Mouse (Mus musculus) retina, postnatal 1 day (tissue): ENCODE measurements around the gene Tmeff1.

ENCODE experiments used
- DNase-seq: peaks from one replicate; pipeline ENCODE4 v3.0.0-alpha.2; 2012

The Tmeff1 gene

GRCm38 (mm10) chr4:48624961-48625360, 40.0 kb downstream of the Tmeff1 start:
- no peak for DNase-seq

- no peak for DNase-seq
Observed at GRCm38 (mm10) chr4:48625836-48626235, 40.9 kb downstream of the Tmeff1 start.

- DNase-seq: no peak
Observed at GRCm38 (mm10) chr4:48629445-48629844, 44.5 kb downstream of the Tmeff1 start.

GRCm38 (mm10) chr4:48633529-48633928, 48.6 kb downstream of the Tmeff1 start:
- DNase-seq: no peak

- peak; percentile 40 for DNase-seq
Observed at GRCm38 (mm10) chr4:48634058-48634457, 49.1 kb downstream of the Tmeff1 start.

GRCm38 (mm10) chr4:48636831-48637230, 51.9 kb downstream of the Tmeff1 start:
- no peak for DNase-seq

GRCm38 (mm10) chr4:48638132-48638531, 53.2 kb downstream of the Tmeff1 start:
- peak; percentile 30 for DNase-seq

GRCm38 (mm10) chr4:48639503-48639902, 54.5 kb downstream of the Tmeff1 start:
- DNase-seq: peak; percentile 80

GRCm38 (mm10) chr4:48643801-48644200, 58.8 kb downstream of the Tmeff1 start:
- no peak for DNase-seq

GRCm38 (mm10) chr4:48646143-48646542, 61.2 kb downstream of the Tmeff1 start:
- no peak for DNase-seq

GRCm38 (mm10) chr4:48650617-48651360, 65.8 kb downstream of the Tmeff1 start:
- no peak for DNase-seq

- DNase-seq: no peak
Observed at GRCm38 (mm10) chr4:48654118-48654517, 69.1 kb downstream of the Tmeff1 start.

- no peak for DNase-seq
Observed at GRCm38 (mm10) chr4:48656530-48656929, 71.6 kb downstream of the Tmeff1 start.

GRCm38 (mm10) chr4:48660144-48660543, 75.2 kb downstream of the Tmeff1 start:
- no peak for DNase-seq

- DNase-seq: no peak
Observed at GRCm38 (mm10) chr4:48660619-48661575, 75.9 kb downstream of the Tmeff1 start.

GRCm38 (mm10) chr4:48663271-48663670, 78.3 kb downstream of the Tmeff1 start, which contains the start of gene Cavin4:
Gene Cavin4 (plus strand): TSS chr4:48663514.
- DNase-seq: no peak

- no peak for DNase-seq
Observed at GRCm38 (mm10) chr4:48664021-48664420, 79.0 kb downstream of the Tmeff1 start.

GRCm38 (mm10) chr4:48667279-48667678, 82.3 kb downstream of the Tmeff1 start:
- DNase-seq: no peak

- no peak for DNase-seq
Observed at GRCm38 (mm10) chr4:48672915-48673314, 87.9 kb downstream of the Tmeff1 start.

- DNase-seq: no peak
Observed at GRCm38 (mm10) chr4:48674412-48674811, 89.4 kb downstream of the Tmeff1 start.

- no peak for DNase-seq
Observed at GRCm38 (mm10) chr4:48676570-48677185, 91.7 kb downstream of the Tmeff1 start.

- no peak for DNase-seq
Observed at GRCm38 (mm10) chr4:48677276-48677675, 92.3 kb downstream of the Tmeff1 start.

- no peak for DNase-seq
Observed at GRCm38 (mm10) chr4:48677812-48678211, 92.8 kb downstream of the Tmeff1 start.
